Mouse (Mus musculus) kidney, adult 2 months (tissue): ENCODE data around the gene Met.

Experiments used
- CTCF ChIP-seq: fragments of 200-500 bp; conservative IDR thresholded peaks from 2 replicates; pipeline ENCODE4 v1.5.1; 2011; ENCODE audit warnings: low read depth, mild to moderate bottlenecking, control low read depth, low read length, moderate library complexity, mixed read lengths; ENCODE audit not compliant: insufficient read depth, insufficient read length
- POLR2A ChIP-seq: fragments of 200-500 bp; IDR thresholded peaks from one replicate; pipeline ENCODE4 v1.6.1; 2011; ENCODE audit warnings: low read depth, low read length, control low read depth

- no peak for TF ChIP-seq POLR2A
- no peak for TF ChIP-seq CTCF
Measured at GRCm38 (mm10) chr6:17497366-17497765, 33.8 kb downstream of the Met start.
